Mouse (Mus musculus) left cerebral cortex, postnatal 10 days (tissue): ENCODE results near the gene Sult5a1. TPM values are rescaled to one million over a fixed set of nuclear protein-coding genes. Genes with fewer than 3 reads are reported as not detected.
"Not testable (repeated sequence)": the region's sequence is repeated elsewhere in the genome, so short reads cannot be mapped to it uniquely, and the experiment has no call there.

ENCODE experiments used
- DNase-seq, 2 experiments: peaks; one replicate each; pipeline ENCODE4 v3.0.0; 2021 to 2022; ENCODE audit warnings: low spot score in 2 of 2, mixed read lengths in 1 of 2; ENCODE audit errors: extremely low spot score in 1 of 2
- intact Hi-C: fragments of 180-260 bp; cut with DNase I; formaldehyde crosslinking; loops from one replicate; pipeline ENCODE4 v1.15.1; 2025
- microRNA-seq: library from miRNA; unstranded; fragments of <30 nt; microRNA quantifications from one replicate; pipeline ENCODE4 v1.2.0, GENCODE M21; 2022
- total RNA-seq, 2 experiments: library from RNA; stranded (reverse); gene quantifications; 2 replicates each; pipeline ENCODE4 v1.2.3; 2021

Sult5a1 gene
- total RNA-seq, 2 experiments from 2014 or later = not detected

DNA sequence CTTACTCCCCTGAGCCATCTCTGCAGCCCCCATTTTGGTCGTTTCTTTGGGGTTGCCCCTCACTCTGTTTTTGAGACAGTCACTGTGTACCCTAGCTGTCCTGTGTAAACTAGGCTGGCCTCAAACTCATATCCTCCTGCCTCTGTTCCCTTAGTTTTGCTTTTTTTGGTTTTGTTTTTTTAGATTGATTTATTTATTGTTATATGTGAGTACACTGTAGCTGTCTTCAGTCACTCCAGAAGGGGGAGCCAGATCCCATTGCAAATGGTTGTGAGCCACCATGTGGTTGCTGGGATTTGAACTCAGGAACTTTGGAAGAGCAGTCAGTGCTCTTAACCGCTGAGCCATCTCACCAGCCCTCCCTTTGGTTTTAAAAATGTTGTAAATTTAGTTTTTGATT, 51.6 kb downstream of the Sult5a1 start:
- intact Hi-C loops = loop anchor here (5.0 kb wide), 1 partner anchor 96 kb away; no protein-coding TSS in a partner anchor
- no peak for DNase-seq

DNA sequence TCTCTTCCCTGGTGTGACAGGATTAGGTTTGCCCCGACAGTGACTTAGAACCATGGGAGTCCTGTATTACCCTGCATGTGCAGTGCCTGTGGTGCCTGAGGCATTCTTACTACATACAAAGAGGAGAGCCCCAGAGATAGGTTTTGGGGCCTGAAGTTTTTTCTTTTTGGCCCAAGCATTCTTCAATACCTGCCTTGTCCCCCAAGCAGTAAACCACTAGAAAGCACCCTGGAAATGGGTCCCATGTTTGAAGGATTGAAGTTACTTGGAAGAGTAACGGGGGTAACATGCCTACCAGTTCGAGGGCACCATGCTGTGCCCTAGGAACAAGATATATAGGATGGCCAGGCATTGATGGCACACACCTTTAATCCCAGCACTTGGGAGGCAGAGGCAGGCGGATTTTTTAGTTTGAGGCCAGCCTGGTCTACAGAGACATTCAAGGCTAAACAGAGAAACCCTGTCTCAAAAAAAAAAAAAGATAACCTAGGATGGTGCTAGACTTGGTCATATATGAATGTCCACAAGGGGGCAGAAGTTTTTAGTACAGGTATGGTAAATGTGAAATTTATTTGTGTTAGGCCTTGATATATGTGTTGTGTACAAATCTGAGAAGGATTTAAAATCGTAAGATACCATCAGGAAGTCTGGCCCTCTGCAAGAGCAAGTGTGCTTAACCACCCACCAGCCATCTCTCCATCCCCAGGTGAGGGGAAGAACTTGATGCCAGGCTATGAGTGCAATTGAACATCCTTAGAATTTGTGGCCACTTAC, 52.4 kb downstream of the Sult5a1 start:
- no peak for DNase-seq
- intact Hi-C loops = loop anchor here (5.0 kb wide), 1 partner anchor 97 kb away; no protein-coding TSS in a partner anchor

GRCm38 (mm10) chr8:123104046-123104767, 53.9 kb downstream of the Sult5a1 start:
- DNase-seq = no peak
- intact Hi-C loops = loop anchor here (5.0 kb wide), 1 partner anchor 62 kb away; the partner anchor contains the start of gene Ankrd11

GRCm38 (mm10) chr8:123103285-123103684, 54.8 kb downstream of the Sult5a1 start:
- DNase-seq = no peak
- intact Hi-C loops = loop anchor here (5.0 kb wide), 1 partner anchor 61 kb away; the partner anchor contains the start of gene Ankrd11

- DNase-seq = not testable (repeated sequence)
- intact Hi-C loops = loop anchor here (5.0 kb wide), 1 partner anchor 61 kb away; the partner anchor contains the start of gene Ankrd11
Observed at GRCm38 (mm10) chr8:123102855-123103254, 55.3 kb downstream of the Sult5a1 start.

DNA sequence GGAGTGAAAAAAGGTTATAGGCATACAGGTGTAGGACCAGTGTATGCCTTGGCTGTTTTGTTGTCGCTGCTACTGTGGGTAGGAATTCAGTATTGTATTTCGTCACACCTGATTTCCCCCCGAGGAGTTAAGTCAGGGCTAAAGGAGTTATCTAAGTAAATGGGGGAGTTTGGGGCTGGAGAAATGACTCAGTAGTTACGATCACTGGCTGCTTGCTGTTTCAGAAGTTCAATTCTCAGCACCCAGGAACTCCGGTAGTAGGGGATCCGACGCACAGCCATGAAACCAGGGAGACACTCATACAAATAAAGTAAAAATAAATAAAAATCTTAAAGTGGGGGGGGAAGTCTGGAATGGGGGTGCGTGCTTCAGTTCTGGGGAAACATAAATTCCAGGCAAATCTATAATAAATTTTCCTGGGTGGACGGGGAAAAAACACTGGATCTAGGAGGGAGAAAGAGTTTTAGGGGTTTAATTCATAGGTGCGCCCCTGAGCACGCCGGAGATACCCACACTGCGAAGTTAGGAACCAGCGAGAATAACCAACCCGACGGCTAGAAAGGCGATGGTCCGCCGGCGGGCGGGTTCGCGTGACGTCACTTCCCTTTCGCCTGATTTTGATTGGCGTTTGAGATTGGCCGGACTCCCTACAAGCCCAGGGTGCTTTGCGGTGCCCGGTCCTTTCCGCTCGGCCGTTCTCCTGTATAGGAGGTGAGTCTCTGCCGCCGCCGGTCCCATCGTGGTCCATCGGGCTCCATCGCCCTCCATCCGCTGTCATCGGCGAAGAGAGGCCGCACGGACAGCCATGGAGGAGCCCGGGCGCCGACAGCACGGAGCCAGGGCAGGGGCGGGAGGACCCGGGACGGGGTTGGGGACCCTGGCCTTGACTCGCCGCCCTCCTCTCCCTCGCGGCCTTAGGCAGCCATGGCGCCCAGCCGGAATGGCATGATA, 56.1 kb downstream of the Sult5a1 start, which contains the start of gene Rpl13:
Gene Rpl13, plus strand, starts transcription at position 616 of the 951 bp plus-strand sequence.
- peak; percentile 98 for DNase-seq
- intact Hi-C loops = loop anchor here (5.0 kb wide), 1 partner anchor 60 kb away; the partner anchor contains the start of gene Ankrd11

DNA sequence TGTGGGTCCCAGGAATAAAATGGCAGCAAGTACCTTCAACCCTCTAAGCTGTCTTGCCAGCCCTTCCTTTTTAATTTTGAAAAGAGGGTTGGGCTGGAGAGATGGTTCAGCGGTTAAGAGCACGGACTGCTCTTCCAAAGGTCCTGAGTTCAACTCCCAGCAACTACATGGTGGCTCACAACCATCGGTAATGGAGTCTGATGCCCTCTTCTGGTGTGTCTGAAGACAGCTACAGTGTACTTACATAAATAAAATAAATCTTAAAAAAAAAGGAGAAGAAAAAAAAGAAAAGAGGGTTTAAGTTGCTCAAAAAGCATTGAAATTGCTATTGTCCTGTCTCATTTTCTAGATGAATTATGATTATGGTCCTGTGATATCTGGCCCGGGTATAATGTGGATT, 56.9 kb downstream of the Sult5a1 start:
- DNase-seq = no peak
- intact Hi-C loops = loop anchor here (5.0 kb wide), 1 partner anchor 59 kb away; the partner anchor contains the start of gene Ankrd11

- intact Hi-C loops = loop anchor here (5.0 kb wide), 1 partner anchor 58 kb away; the partner anchor contains the start of gene Ankrd11
- DNase-seq = no peak
Observed at GRCm38 (mm10) chr8:123100288-123100687, 57.8 kb downstream of the Sult5a1 start.

DNA sequence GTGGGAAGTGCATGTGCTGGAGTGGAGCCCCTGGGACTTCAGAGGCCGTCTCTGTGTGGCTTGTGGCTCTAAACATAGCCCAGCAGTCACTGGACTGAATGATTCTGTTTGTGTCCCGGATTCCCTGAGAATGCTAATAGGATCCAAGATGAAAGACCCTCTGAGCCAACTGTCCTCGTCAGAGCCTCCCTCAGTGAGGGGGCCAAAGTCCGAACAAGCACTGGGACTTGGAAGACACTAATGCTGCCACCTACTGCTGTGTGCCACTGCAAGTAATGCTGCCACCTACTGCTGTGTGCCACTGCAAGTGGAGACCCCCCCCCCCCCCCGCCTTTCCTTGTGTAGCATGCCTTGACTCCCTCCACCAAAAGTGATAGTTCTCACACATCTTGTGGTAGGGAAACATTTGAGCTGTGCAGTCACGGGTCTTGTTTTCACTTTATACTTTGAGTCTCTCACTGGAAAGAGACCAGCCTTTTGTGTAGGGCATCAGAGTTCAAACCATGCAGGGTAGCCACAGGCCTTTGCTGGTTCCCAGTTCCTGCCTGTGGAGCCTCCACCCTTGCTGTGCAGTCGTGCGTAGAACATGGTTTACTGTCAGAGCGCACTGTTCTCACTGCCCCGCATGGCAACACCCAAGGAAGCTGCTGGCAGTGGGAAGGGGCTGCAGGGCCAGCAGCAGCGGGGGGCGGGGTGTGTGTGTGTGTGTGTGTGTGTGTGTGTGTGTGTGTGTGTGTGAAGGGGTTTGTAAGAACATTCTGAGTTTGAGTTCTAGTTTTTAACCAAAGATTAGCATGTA, 60.1 kb downstream of the Sult5a1 start:
- peak; percentile 39 to 69 for DNase-seq

DNA sequence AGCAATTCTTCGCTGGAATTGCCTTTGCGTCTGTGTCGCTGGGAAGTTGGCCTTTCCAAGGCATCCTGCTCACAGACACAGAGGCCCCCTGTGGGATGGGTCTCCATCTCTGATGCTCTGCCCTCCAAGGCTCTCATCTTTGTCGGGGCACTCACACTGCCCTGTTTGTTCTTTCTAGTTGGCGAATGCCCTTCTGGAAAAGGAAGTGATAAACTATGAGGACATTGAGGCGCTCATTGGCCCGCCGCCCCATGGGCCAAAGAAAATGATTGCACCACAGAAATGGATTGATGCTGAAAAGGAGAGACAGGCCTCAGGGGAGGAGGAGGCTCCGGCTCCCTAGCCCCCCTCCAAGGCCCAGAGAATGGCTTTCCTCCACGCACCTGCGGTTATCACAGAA, 60.9 kb downstream of the Sult5a1 start:
- DNase-seq = no peak
- intact Hi-C loops = no loop called here

More for the DNA sequence above, 60.1 kb downstream of the Sult5a1 start:
- intact Hi-C loops = no loop called here

Small RNA genes lying within 50 kb of the gene (microRNA-seq; reads per million reads assigned to microRNA genes)
- gene Mir7079 = not detected
- 143 reads per million, percentile 60 among the genes with 10 or more reads in this experiment for gene Mir7080

Other genes starting within 250 kb of the Sult5a1 start
- 100 to 1,000 TPM; 137 to 138 TPM for gene Ankrd11, start 116.0 kb downstream of the Sult5a1 start, total RNA-seq
- gene Spg7, start 95.4 kb downstream of the Sult5a1 start, total RNA-seq = 10 to 100 TPM; 70.4 to 71.3 TPM
- 100 to 1,000 TPM; 451 to 456 TPM for gene Rpl13, start 56.0 kb downstream of the Sult5a1 start, total RNA-seq
- 10 to 100 TPM; 75.7 to 94.1 TPM for gene Cpne7, start 40.9 kb downstream of the Sult5a1 start, total RNA-seq
- gene Dpep1, start 27.9 kb upstream of the Sult5a1 start, total RNA-seq = not detected
- gene Chmp1a, start 54.4 kb upstream of the Sult5a1 start, total RNA-seq = 100 to 1,000 TPM; 111 to 130 TPM
- gene Spata33, start 54.5 kb upstream of the Sult5a1 start, total RNA-seq = 1 to 10 TPM; 6.3 to 7.5 TPM
- gene Cdk10, start 66.5 kb upstream of the Sult5a1 start, total RNA-seq = 10 to 100 TPM; 69.3 to 69.5 TPM
- 100 to 1,000 TPM; 111 to 118 TPM for gene Spata2l, start 77.9 kb upstream of the Sult5a1 start, total RNA-seq
- 10 to 100 TPM; 21.6 to 25.2 TPM for gene Zfp276, start 95.9 kb upstream of the Sult5a1 start, total RNA-seq
- gene Vps9d1, start 96.0 kb upstream of the Sult5a1 start, total RNA-seq = 10 to 100 TPM; 72.7 to 74.6 TPM
- gene Fanca, start 160.3 kb upstream of the Sult5a1 start, total RNA-seq = 1 to 10 TPM; 4.0 to 4.1 TPM
- gene Spire2, start 174.4 kb upstream of the Sult5a1 start, total RNA-seq = 10 to 100 TPM; 16.2 to 17.4 TPM
- gene Tcf25, start 215.4 kb upstream of the Sult5a1 start, total RNA-seq = 100 to 1,000 TPM; 498 to 558 TPM
- gene Mc1r, start 248.8 kb upstream of the Sult5a1 start, total RNA-seq = not detected